Comparison of ENCODE assay signal across 15 mouse cellular contexts in genomic region chr9:57992781-57993591, GRCm38 (mm10). TPM values are rescaled to one million over a fixed set of nuclear protein-coding genes. Genes with fewer than 3 reads are reported as not detected.
DNase-seq lines count a peak whose midpoint lies in the region; ATAC-seq and TF ChIP-seq lines count a peak whose summit lies in the region.
"Had no signal": no experiment of that assay in that cellular context is flagged by ENCODE, and none has a peak within 500 bp of the region (broad histone marks: within the 10 kb centered on the region; RNA-seq: fewer than 3 reads in every experiment).

No protein-coding gene starts in this region.

- no peak overlapping the region for H3K27ac ChIP-seq in forebrain, postnatal 0 days (ENCODE audit: low read depth, low read length)
- H3K27ac ChIP-seq: liver, embryonic 13.5 days; macrophage had no signal

- 0 out of 2 replicates have a peak, but pooled peaks cover 8% of the 10 kb centered on the region for H3K4me1 ChIP-seq in forebrain, postnatal 0 days (ENCODE audit: insufficient read depth)

- no peaks in the 10 kb centered on the region for H3K36me3 ChIP-seq in forebrain, postnatal 0 days (ENCODE audit: insufficient read depth)
- H3K36me3 ChIP-seq: liver, embryonic 13.5 days had no signal

- H3K27me3 ChIP-seq in forebrain, postnatal 0 days (ENCODE audit: insufficient read depth, low read length) = no peaks in the 10 kb centered on the region
- H3K27me3 ChIP-seq: Patski had no signal

- no peak for TF ChIP-seq CTCF in forebrain, postnatal 0 days (IDR thresholded peaks at IDR 0.05; ENCODE audit: low read depth)

- intact Hi-C loops in left cerebral cortex, postnatal 4 days (cut with DNase I) = no loop called here
- intact Hi-C loops in left cerebral cortex, postnatal 14 days (cut with DNase I) = loop anchor here (10.0 kb wide), 1 partner anchor 338 kb away; the partner anchor contains the start of gene Csk

- WGBS in forebrain, postnatal 0 days = 25% methylated on average over 8 of the region's 8 CpGs

- H3K4me2 ChIP-seq in forebrain, postnatal 0 days (ENCODE audit: low read depth) = no peak overlapping the region
- H3K4me2 ChIP-seq: liver, embryonic 13.5 days had no signal

- peak; percentile 79 for DNase-seq in left cerebral cortex, postnatal 4 days
- DNase-seq in left cerebral cortex, postnatal 14 days (ENCODE audit: low spot score in 2 of 2) = no peak
- peak; percentile 30 for DNase-seq in thymus, postnatal 14 days
- no peak for DNase-seq in thymus, postnatal 10 days (ENCODE audit: low spot score in 2 of 2)
- peak; percentile 34 for DNase-seq in forebrain, postnatal 0 days
- DNase-seq in heart, postnatal 4 days = no peak
- no peak for DNase-seq in frontal cortex, postnatal 10 days (ENCODE audit: low spot score in 2 of 2)
- DNase-seq: cerebellum, adult 18-20 months; heart, adult 18-20 months; layer of hippocampus, adult 9-11 months; liver, embryonic 13.5 days; right cerebral cortex, postnatal 14 days had no signal

- no peaks in the 10 kb centered on the region for H3K9me3 ChIP-seq in forebrain, postnatal 0 days (ENCODE audit: low read length)
- H3K9me3 ChIP-seq: liver, embryonic 13.5 days had no signal

- H3K4me3 ChIP-seq in forebrain, postnatal 0 days (ENCODE audit: low read depth, low read length) = no peak overlapping the region
- H3K4me3 ChIP-seq: liver, embryonic 13.5 days had no signal

- H3K9ac ChIP-seq in forebrain, postnatal 0 days = no peak overlapping the region
- H3K9ac ChIP-seq: liver, embryonic 13.5 days had no signal

- peak; percentile 62 for ATAC-seq in forebrain, postnatal 0 days
- ATAC-seq: inflammation-experienced regulatory T-cells, adult 6 months; Patski had no signal

RNA-seq across cellular contexts. Expression of gene Cyp11a1, which starts 13.2 kb away (rescaled TPM):
- 1 to 10 TPM; 1.7 to 2.0 TPM for total RNA-seq in left cerebral cortex, postnatal 4 days (2021)
- 1 to 10 TPM; 5.2 to 5.7 TPM for total RNA-seq in left cerebral cortex, postnatal 14 days (2021)
- 0.29 and 1.2 TPM in 2 replicates for total RNA-seq in forebrain, postnatal 0 days (2014; rRNA removed)
- polyA plus RNA-seq in forebrain, postnatal 0 days (2015; fragmentation: Nextera tagmentation; extraction: Ambion mirVana) = 0.77 and 0.88 TPM in 2 replicates
- total RNA-seq in heart, postnatal 4 days (2021) = under 1 TPM; 0.45 to 0.69 TPM
- total RNA-seq: heart, adult 18-20 months had no signal
- polyA plus RNA-seq: macrophage had no signal

RNA-seq across cellular contexts. Expression of gene Sema7a, which starts 53.1 kb away (rescaled TPM):
- 100 to 1,000 TPM; 128 to 151 TPM for total RNA-seq in left cerebral cortex, postnatal 4 days (2021)
- total RNA-seq in left cerebral cortex, postnatal 14 days (2021) = 100 to 1,000 TPM; 126 to 148 TPM
- total RNA-seq in forebrain, postnatal 0 days (2014; rRNA removed) = 27.2 and 43.0 TPM in 2 replicates
- polyA plus RNA-seq in forebrain, postnatal 0 days (2015; fragmentation: Nextera tagmentation; extraction: Ambion mirVana) = 2.4 and 3.2 TPM in 2 replicates
- total RNA-seq in heart, postnatal 4 days (2021) = 10 to 100 TPM; 26.0 to 30.1 TPM
- polyA plus RNA-seq: liver, embryonic 13.5 days had no signal

Comparison
In these comparisons a context has a peak if more than half of its experiments do, and no peak if none do; other contexts are left out.
1. DNase-seq: peak in left cerebral cortex, postnatal 4 days (single experiment), thymus, postnatal 14 days (single experiment) and forebrain, postnatal 0 days (single experiment); none in left cerebral cortex, postnatal 14 days (0 of 2), thymus, postnatal 10 days (0 of 2), heart, postnatal 4 days (single experiment) and frontal cortex, postnatal 10 days (0 of 2).